Mouse (Mus musculus): ENCODE measurements around the gene Lrrc26. TPM values are rescaled to one million over a fixed set of nuclear protein-coding genes. Genes with fewer than 3 reads are reported as not detected.
A peak's percentile ranks its signal among the peaks of the same experiment; 100 is the strongest.

Lrrc26 gene
- total and polyA plus RNA-seq, 2 experiments, result 0.07 TPM; not detected in 1

- no peaks in the 10 kb centered on the region for H3K79me2 ChIP-seq (ENCODE audit: control insufficient read depth, insufficient read depth, low read length)
- DNase-seq (ENCODE audit: extremely low read depth, low read depth, low spot score), result no peak
- H3K4me1 ChIP-seq (ENCODE audit: control insufficient read depth, insufficient read depth, low read length), result no peaks in the 10 kb centered on the region
- H3K9ac ChIP-seq (ENCODE audit: low read depth, low read length), result no peak overlapping the region
- 71% methylated on average over 7 of the region's 8 CpGs for WGBS
- H3K27ac ChIP-seq (replicated peaks; ENCODE audit: insufficient read depth, low read depth, low read length), result no peak overlapping the region
- H3K4me3 ChIP-seq (ENCODE audit: insufficient read depth, low read depth, low read length), result no peak overlapping the region
- no peaks in the 10 kb centered on the region for H3K36me3 ChIP-seq (ENCODE audit: control insufficient read depth, insufficient read depth, low read length)
- peaks cover 2% of the 10 kb centered on the region; the same call in 1 of the 2 replicates for H3K27me3 ChIP-seq (ENCODE audit: control insufficient read depth, insufficient read depth, low read length)
- no peak for TF ChIP-seq POLR2A (IDR thresholded peaks at IDR 0.05; ENCODE audit: extremely low read depth, insufficient read depth, low read length)
- TF ChIP-seq CTCF (IDR thresholded peaks at IDR 0.05; ENCODE audit: low read depth, low read length), result no peak
Observed at GRCm38 (mm10) chr2:25297093-25297492, 7.4 kb downstream of the Lrrc26 start.

- TF ChIP-seq CTCF (IDR thresholded peaks at IDR 0.05; ENCODE audit: low read depth, low read length), result no peak
- TF ChIP-seq POLR2A (IDR thresholded peaks at IDR 0.05; ENCODE audit: extremely low read depth, insufficient read depth, low read length), result no peak
- Histone ChIP-seq H3K9ac (ENCODE audit: low read depth, low read length) (no peak overlapping the region), H3K79me2 (ENCODE audit: control insufficient read depth, insufficient read depth, low read length) (no peaks in the 10 kb centered on the region), H3K27me3 (ENCODE audit: control insufficient read depth, insufficient read depth, low read length) (no peaks in the 10 kb centered on the region), H3K36me3 (ENCODE audit: control insufficient read depth, insufficient read depth, low read length) (no peaks in the 10 kb centered on the region), H3K4me3 (ENCODE audit: insufficient read depth, low read depth, low read length) (no peak overlapping the region), H3K4me1 (ENCODE audit: control insufficient read depth, insufficient read depth, low read length) (no peaks in the 10 kb centered on the region), H3K27ac (replicated peaks; ENCODE audit: insufficient read depth, low read depth, low read length) (no peak overlapping the region)
- WGBS, result 68% methylated on average over 10 of the region's 10 CpGs
- no peak for DNase-seq (ENCODE audit: extremely low read depth, low read depth, low spot score)
Observed at GRCm38 (mm10) chr2:25298046-25298445, 8.3 kb downstream of the Lrrc26 start.

GRCm38 (mm10) chr2:25303452-25303851, 13.7 kb downstream of the Lrrc26 start:
- no peak overlapping the region for H3K9ac ChIP-seq (ENCODE audit: low read depth, low read length)
- WGBS, result 61% methylated on average over 3 of the region's 3 CpGs
- H3K27ac ChIP-seq (replicated peaks; ENCODE audit: insufficient read depth, low read depth, low read length), result no peak overlapping the region
- H3K36me3 ChIP-seq (ENCODE audit: control insufficient read depth, insufficient read depth, low read length), result no peaks in the 10 kb centered on the region
- no peak for DNase-seq (ENCODE audit: extremely low read depth, low read depth, low spot score)
- TF ChIP-seq CTCF (IDR thresholded peaks at IDR 0.05; ENCODE audit: low read depth, low read length), result no peak
- TF ChIP-seq POLR2A (IDR thresholded peaks at IDR 0.05; ENCODE audit: extremely low read depth, insufficient read depth, low read length), result no peak
- H3K79me2 ChIP-seq (ENCODE audit: control insufficient read depth, insufficient read depth, low read length), result no peaks in the 10 kb centered on the region
- H3K4me1 ChIP-seq (ENCODE audit: control insufficient read depth, insufficient read depth, low read length), result peaks cover 3% of the 10 kb centered on the region; the same call in 1 of the 2 replicates
- H3K27me3 ChIP-seq (ENCODE audit: control insufficient read depth, insufficient read depth, low read length), result peaks cover 10% of the 10 kb centered on the region
- H3K4me3 ChIP-seq (ENCODE audit: insufficient read depth, low read depth, low read length), result no peak overlapping the region

- H3K9ac ChIP-seq (ENCODE audit: low read depth, low read length), result no peak overlapping the region
- no peaks in the 10 kb centered on the region for H3K36me3 ChIP-seq (ENCODE audit: control insufficient read depth, insufficient read depth, low read length)
- no peaks in the 10 kb centered on the region for H3K79me2 ChIP-seq (ENCODE audit: control insufficient read depth, insufficient read depth, low read length)
- DNase-seq (ENCODE audit: extremely low read depth, low read depth, low spot score), result no peak
- no peak for TF ChIP-seq CTCF (IDR thresholded peaks at IDR 0.05; ENCODE audit: low read depth, low read length)
- no peak for TF ChIP-seq POLR2A (IDR thresholded peaks at IDR 0.05; ENCODE audit: extremely low read depth, insufficient read depth, low read length)
- H3K27ac ChIP-seq (replicated peaks; ENCODE audit: insufficient read depth, low read depth, low read length), result no peak overlapping the region
- H3K4me1 ChIP-seq (ENCODE audit: control insufficient read depth, insufficient read depth, low read length), result peaks cover 3% of the 10 kb centered on the region; the same call in 1 of the 2 replicates
- H3K4me3 ChIP-seq (ENCODE audit: insufficient read depth, low read depth, low read length), result no peak overlapping the region
- H3K27me3 ChIP-seq (ENCODE audit: control insufficient read depth, insufficient read depth, low read length), result peaks cover 10% of the 10 kb centered on the region
- WGBS, result 71% methylated on average over 7 of the region's 7 CpGs
Observed at GRCm38 (mm10) chr2:25303931-25304656, 14.4 kb downstream of the Lrrc26 start.

- Histone ChIP-seq H3K9ac (ENCODE audit: low read depth, low read length) (no peak overlapping the region), H3K79me2 (ENCODE audit: control insufficient read depth, insufficient read depth, low read length) (no peaks in the 10 kb centered on the region), H3K27ac (replicated peaks; ENCODE audit: insufficient read depth, low read depth, low read length) (no peak overlapping the region), H3K27me3 (ENCODE audit: control insufficient read depth, insufficient read depth, low read length) (peaks cover 10% of the 10 kb centered on the region), H3K36me3 (ENCODE audit: control insufficient read depth, insufficient read depth, low read length) (no peaks in the 10 kb centered on the region), H3K4me1 (ENCODE audit: control insufficient read depth, insufficient read depth, low read length) (peaks cover 3% of the 10 kb centered on the region; the same call in 1 of the 2 replicates), H3K4me3 (ENCODE audit: insufficient read depth, low read depth, low read length) (peak overlapping the region; percentile 30; the same call in 1 of the 2 replicates)
- TF ChIP-seq CTCF (IDR thresholded peaks at IDR 0.05; ENCODE audit: low read depth, low read length) (no peak), POLR2A (IDR thresholded peaks at IDR 0.05; ENCODE audit: extremely low read depth, insufficient read depth, low read length) (no peak)
- DNase-seq (ENCODE audit: extremely low read depth, low read depth, low spot score), result no peak
- 5% methylated on average over 44 of the region's 45 CpGs for WGBS
Observed at GRCm38 (mm10) chr2:25304657-25305541, 15.2 kb downstream of the Lrrc26 start.
